Mouse (Mus musculus) hindlimb bud, embryonic 11.5 days (tissue): ENCODE results near the gene Fkbp10.

ENCODE experiments used
- DNase-seq: peaks from one replicate; pipeline ENCODE4 v3.0.0-alpha.2; 2012; ENCODE audit warnings: low read depth, low spot score; ENCODE audit errors: extremely low spot score

Gene Fkbp10

DNA sequence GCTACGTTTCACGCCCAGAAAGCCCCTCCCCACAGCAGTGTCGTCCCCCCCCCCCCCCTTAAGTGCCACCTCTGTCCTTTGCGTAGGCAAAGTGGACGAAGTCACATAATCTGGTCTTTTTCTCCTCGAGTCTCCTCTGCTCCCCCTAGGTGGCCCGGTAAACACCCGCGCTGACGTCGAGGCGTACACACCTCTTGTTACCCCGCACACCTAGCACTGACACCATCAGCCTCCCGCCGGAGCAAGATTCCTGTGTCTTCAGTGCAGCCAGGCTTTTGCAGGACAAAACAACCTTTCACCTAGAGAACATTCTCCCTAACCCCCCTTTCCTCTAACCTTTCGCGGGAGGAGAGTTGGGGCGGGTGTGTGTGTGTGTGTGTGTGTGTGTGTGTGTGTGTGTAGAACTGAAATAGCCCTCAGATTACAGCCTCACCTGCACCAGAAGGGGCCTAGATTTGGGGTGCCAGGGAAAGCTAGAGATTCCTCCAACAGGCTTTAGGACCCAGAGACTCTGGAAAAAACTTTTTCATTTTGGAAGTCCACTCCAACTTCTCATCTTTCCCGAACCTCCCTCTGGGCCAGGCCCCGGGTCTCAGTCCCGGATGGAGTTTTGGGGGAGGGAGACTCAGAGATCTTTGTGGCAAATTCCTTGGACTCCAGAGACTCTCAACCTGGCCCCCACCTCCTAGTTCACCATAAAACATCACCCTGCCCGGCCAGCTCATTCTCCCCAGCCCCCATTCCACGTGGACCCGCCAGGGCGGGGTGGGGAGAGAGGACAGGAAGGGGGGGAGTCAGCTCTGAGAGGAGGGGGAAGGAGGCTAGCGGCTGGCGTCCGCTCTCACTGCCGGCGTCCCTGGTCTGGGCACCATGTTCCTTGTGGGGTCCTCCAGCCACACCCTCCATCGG lies at the start of gene Fkbp10:
Gene Fkbp10 (plus strand): TSS at position 784 of the 909 bp plus-strand sequence.
- no peak for DNase-seq

DNA sequence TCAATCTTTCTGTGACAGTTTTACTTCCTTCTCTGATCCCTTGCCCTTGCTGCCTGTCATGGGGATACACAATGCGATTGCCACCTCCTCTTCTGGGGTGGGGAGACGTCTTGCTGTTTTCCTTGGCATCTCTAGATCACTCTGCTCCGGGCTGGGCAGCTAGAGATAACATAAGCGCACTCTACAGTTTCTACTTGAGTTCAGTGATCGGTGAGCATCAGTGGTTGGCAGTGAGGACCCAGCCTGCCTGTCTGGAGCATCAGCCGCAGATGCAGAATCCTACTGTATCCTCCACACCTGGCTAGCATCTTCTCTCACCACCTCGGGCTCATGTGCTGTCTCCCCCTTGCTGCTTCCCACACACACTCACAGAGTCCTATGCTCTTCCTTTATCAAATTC lies 46.4 kb upstream of the Fkbp10 start:
- no peak for DNase-seq

DNA sequence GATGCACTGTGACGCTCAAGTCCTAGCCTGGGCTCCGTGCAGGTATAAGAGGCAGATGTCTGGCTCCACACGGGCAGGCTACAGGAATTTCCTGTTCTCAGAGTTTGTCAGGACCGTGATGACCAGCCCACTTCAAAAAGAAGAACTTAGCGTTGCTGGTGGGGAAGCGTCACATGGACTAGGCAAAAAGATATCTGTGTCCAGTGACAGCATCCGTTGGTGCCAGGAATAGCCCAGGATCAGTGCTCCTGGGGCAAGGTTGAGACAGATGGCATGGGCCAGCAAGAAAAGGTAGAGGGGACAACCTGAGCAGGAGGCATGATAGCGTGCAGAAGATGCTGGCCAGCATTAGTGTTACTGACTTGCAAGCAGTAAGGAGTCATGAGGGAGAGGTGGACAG lies 45.7 kb upstream of the Fkbp10 start:
- DNase-seq: no peak

DNA sequence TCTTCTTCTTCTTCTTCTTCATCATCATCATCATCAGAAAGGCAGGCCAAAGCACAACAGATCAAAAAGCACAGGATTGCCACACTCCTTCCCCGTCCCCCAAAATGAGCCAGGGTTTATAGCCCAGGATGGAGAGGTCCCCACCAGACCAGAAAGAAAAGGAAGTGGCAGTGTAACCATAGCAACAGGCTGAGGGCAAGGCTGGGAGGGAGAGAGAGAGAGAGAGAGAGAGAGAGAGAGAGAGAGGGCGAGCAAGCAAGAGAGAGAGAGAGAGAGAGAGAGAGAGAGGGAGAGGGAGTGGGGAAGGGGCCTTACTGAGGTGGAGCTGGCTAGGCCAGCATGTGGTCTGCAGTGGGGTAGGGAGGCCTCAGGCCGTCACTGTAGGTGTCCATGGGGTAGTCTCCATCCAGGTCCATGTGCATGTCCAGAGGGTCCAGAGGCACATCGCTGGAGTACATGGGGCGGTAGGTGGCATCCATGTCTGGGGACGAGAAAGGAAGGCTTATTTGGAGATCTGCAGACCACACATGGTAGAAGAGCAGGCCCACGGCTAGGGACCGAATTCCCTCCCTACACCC lies 43.4 kb upstream of the Fkbp10 start:
- no peak for DNase-seq

DNA sequence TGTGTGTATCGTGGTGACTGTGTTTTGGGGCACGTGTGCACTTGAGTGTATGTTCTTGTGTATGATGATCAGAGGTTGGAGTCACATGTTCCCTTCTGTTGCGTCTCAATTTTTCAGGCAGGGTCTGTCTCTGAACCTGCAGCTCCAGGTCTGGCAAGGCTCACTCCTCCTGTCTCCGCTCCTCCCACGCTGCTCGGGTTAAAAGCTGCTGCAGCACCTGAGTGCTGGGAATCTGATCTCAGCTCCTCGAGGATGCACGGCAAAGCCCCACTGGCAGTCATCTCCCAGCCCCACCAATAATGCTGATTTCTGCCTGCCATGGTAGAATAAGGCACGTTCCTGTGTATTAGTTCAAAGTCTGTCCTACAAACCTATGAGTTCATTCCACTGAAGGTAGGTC lies 40.4 kb upstream of the Fkbp10 start:
- DNase-seq: no peak

DNA sequence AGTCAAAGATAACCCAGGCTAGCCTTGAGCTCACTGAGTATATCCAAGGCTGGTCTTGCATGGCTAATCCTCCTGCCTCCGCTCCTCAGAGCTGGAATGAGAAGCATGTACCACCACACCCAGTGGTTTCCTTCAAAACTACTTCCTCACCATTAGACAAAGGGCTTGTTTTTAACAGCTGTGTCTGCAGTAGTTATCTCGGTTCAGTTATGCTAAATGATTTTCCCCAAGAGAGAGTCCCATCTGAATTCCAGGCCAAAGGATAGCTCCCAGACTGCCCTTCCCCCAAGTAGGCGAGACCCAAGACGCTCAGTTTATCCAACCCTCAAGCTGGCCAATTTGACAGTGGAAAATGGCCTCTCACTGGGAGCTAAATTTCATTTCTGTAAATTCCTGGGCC lies 39.5 kb upstream of the Fkbp10 start:
- no peak for DNase-seq

DNA sequence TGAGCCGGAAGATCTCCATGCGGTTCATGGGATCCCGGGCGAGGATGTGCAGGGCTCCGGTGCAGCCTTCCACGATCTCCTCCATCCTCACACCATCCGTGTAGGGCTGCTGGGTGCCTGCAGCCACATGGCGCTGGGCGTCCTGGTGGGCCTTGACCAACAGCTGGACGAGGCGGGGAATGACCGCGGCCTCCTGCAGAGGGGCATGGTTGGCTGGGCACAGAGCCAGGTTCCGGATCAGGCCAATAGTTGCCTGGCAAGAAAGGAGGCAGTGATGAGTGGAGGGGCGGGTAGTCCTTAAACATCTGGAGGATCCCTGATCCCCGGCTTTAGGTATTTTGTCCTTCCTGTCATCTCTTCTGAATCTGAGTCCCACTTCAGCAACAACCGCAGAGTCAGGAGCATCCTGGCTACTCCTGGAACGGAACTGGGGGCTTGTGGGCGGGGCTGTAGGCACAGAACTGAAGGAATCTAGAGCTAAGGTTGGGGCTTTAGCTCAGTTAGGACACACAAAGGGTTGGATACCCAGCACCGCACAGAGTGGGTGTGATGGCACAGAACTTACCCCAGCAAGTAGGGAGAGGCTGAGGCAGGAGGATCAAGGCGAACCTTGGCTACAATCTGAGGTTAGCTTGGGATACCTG lies 38.6 kb upstream of the Fkbp10 start:
- no peak for DNase-seq

DNA sequence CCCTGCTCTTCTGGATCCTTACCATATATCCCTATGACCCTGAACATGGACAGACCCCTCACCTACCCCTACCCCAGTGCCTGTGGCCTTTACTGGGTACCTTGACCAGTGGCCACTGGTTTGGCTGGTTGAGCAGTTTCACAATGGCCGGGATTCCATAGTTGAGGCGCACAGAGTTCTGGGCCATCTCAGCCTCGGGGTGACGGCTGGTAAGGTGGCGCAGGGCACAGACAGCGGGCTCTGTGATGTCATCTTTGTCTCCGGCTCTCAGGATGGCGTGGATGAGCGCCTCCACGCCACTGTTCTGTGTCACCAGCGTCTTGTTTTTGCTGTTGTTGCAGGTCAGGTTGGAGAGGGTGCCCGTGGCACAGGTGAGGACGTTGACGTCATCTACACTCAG lies 37.5 kb upstream of the Fkbp10 start:
- no peak for DNase-seq

DNA sequence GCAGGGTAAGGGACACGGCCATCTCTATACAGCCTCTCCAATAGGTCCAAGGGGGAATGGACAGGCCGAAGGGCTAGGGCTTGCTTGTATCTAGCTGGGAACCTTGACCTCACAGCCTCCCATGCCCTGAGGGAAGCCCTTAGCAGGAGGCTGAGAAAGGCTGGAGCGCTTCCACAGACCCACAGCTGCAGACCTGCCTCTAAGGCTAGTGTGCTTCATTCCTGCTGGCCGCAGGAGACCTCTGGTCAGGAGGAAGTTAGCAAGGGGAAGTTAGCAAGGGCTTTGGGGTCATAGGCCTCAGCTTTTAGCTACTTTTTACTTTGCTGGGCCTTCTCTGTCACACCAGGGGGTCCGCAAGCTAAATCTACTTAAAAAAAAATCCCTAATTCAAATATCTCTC lies 37.1 kb upstream of the Fkbp10 start:
- no peak for DNase-seq

DNA sequence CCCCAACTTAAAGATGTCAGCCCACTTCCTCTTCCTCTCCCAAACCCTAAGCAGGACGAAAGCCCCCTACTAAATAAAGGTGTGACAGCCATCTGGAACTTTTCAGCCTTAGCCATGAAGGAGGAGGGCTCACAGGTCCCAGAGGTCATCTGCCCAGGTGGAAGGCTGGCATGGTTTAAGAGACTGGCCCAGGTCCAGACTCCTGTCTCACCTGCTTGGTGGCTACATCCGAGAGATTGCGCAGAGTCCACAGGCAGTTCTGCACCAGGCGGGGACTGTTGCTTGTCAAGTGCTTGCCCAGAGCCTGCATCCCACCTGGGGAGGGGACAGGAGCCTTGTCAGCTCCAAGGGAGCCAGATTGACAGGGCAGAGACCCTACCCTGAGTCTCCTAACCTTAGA lies 36.2 kb upstream of the Fkbp10 start:
- no peak for DNase-seq

DNA sequence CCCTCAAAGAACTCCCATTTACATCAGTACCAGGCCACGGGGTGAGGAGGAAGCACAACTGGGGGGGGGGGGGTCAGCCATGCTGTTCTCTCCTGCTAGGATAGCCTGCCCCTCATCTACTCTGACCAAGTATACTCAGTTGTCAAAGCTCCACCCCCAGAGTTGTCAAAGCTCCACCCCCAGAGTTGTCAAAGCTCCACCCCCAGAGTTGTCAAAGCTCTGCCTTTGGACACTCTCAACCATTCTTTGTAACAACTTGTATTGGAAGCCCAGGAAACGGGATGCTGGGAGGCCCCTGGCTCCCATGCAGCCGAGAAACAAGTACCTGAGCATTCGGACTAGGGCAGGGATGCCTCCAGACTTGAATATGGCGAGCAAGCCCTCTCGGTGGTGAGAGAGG lies 32.8 kb upstream of the Fkbp10 start:
- no peak for DNase-seq

DNA sequence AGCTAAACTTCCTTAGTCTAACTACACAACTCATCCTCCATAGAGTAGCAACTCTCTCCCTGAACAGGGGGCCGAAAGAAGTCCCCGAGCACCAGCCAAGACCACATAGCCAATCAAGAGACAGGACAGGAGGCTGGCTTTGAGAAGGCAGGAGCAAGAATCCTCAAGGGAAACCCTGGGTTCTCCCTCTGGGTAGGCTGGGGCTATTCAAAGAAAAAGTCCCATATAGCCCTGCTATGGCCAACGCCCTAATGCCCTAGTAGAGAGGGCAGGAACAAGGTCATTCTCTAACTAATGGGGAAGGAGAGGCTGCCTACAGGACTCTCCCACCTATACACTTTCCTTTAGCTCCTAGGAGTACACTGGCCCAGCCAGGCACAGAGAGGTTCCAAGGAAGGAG lies 30.5 kb upstream of the Fkbp10 start:
- DNase-seq: no peak

DNA sequence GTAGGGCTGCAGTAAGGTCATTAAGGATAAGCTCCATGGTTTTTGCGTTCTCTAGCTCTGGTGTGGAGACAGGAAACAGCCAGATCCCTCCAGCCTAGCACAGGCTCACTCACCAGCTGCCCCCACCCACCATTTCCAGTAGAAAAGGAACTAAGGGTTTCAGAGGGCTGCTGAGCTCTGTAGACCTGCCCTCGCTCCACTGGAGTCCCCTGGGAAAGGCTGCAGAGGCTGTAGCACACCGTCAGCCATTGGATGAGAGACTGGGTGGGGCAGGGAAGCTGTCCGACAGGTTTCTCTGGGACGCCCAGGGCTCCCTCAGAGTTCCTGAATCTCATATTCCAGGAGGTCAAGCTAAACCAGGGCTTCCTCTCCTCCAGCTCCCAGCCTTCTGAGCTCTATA lies 28.9 kb upstream of the Fkbp10 start:
- no peak for DNase-seq

DNA sequence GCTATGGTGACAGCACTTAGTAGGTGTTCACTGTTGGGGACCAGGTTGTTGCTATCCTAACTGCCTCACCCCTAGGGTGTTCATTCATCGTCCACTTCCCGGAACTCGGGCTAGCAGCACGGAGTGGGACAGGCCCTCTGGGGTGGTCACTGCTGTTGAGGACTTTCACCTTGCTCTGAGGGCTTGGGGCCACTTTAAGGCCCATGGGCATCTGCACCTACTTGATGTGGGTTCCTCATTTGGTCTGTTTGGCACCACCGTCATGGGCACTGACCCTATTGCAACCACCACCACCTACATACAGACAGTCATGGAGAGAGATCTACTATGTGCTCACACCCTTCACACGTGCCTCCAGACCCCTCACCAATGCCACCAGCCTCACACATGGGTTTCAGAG lies 28.4 kb upstream of the Fkbp10 start:
- no peak for DNase-seq

DNA sequence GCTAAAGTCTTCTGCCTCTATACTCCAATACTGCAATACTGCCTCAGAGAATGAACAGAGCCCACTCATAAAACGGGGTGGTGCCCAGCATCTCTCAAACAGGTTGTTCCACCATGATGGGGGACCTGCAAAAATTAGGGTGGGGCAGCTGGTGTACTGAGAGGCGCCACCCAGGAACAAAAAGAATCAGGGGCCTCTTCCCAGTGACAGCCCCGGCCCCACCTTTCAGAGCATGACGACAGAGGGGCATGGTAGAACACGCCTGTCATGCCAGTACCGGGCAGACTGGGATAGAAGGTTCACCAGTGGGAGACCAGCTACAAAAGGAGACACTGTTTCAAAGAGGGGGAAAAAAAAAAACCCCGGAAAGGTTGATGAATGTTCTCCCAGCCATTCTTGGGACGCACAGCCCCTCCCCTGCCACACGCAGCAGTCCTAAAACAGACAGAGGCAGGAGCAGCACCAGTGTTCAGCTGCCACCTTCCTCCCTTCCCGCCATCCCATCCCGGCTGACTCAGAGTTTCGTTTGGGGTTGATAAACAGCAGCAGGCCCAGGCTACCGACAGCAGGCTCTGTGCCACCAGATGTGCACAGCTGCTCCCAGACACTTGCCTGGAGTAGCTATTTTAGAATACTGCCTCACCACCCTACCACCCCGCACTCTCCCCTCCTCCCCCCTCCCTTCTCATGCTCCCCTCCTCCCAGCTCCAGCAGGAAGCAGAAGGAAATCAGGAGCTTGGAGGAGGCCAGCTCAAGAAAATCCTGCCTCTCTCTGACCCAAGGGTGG lies 27.7 kb upstream of the Fkbp10 start:
- DNase-seq: no peak

DNA sequence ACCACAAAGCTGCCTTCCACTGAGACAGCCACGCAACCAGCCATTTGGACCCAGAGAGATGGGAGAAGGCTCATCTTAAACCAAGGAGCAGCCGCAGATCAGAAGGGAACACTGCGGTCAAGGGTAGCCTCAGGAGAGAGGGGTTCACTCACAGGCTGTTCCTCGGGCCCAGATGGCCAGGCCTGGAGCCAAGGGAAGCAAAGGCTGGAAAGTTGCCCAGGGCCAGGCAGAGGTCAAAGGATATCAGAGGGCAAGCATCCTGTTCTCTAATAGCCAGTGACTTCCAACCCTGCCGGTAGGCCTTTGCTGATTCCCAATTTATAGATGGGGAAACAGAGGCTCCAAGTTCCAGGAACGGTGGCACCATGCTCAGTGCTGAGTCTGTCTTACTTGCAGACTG lies 26.9 kb upstream of the Fkbp10 start:
- no peak for DNase-seq

DNA sequence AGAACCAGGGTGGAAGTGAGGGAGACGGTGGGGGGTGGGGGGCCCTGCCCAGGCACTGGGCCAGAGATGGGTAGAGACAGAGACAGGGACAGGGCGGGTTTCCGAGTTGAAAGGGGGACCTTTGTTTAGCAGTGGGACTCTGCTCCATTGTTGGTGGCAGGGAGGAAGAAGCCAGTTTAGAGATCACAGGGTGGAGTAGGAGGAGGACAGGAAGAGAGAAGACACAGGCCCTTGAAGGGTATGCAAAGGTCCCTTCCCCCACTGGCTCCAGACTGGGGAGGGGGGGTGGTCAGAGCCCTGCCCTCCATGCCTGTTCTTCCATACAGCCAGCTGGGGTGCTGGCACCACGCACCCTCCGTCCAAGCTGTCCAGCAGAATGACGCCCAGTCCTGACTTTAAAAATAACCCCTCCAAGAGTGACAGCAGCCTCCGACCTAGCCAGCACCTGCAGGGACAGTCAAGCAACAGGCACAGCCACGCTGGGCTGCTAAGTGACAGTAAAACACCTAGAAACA lies 25.5 kb upstream of the Fkbp10 start:
- DNase-seq: no peak

DNA sequence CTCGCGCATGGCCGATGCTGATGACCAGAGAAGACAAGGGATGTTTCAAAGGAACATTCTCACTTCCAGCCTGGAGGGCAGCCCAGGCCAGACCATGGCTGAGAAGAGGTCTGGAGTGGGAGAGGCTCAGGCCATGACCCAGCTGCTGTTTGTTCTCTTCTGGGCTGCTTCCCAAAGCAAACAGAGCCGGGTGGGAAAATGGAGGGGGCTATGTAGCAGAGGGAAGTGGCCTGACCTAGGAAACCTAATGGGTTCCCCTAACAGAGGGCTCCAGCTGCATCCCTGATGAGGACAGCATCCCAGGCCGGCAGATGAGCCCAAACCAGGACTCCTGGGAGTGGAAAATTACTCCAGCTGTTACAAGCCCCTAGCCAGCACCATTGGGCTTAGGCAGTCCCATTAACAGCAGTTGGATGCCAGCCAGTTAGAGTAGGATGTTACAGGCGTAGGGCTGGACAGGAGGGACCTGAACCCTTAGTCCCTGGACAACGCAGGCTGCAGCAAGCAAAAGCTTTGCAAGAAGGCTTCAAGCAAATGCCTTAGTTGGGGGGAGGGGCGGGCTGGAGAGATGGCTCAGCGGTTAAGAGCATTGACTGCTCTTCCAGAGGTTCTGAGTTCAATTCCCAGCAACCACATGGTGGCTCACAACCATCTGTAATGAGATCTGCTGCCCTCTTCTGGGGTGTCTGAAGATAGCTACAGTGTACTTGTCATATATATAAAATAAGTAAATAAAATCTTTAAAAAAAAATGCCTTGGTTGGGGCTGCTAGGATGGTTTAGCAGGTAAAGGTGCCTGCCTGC lies 24.2 kb upstream of the Fkbp10 start:
- DNase-seq: no peak

DNA sequence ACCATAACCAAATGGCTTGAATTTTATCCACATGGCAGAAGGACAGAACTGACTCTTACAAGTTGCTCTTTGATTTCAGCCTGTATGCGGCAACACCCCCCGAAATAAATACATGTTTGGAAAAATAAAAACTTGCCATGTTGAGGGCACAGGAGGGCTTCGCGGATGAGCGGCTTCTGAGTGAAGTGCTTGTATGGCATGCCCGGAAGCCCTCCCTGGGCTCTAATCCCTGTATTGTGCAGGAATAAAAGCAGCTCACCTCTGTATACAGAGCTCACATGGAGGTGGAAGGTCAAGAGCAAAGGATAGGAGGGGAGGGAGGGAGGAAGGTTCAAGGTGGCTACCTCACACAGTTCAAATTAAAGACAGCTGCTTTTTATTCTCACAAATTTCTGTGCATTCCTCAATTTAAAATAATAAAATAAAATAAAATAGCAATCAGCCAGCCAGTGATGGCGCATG lies 23.6 kb upstream of the Fkbp10 start:
- no peak for DNase-seq

DNA sequence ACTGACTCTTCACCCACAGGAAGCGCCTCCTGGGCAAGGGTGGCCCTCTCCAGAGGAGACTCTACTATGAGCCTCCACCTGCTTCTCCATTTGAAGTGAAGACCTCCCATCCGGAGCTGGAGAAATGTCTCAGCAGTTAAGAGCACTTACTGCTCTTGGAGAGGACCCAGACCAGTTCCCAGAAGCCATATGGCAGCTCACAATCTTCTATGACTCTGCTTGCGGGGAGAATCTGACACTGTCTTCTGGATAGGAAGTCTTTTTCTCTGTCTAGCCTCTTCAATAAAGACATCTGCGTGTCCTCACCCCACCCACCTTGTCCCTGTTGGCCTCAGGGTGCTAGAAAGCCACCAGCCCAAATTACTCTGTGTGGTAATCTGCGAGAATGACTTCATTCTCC lies 22.5 kb upstream of the Fkbp10 start:
- DNase-seq: no peak
